Mouse (Mus musculus): ENCODE measurements around the gene Mtss1l. TPM values are rescaled to one million over a fixed set of nuclear protein-coding genes. Genes with fewer than 3 reads are reported as not detected.
"Not testable (repeated sequence)": the region's sequence is repeated elsewhere in the genome, so short reads cannot be mapped to it uniquely, and the experiment has no call there.

Gene Mtss1l
- polyA plus RNA-seq, 1 experiment: 161 TPM

- no peak overlapping the region for H3K4me3 ChIP-seq (ENCODE audit: insufficient read depth, low read length)
- H3K4me1 ChIP-seq (ENCODE audit: control insufficient read depth, insufficient read depth, low read length): no peaks in the 10 kb centered on the region
- no peak overlapping the region for H3K27ac ChIP-seq (ENCODE audit: insufficient read depth, low read length)
- TF ChIP-seq POLR2A (IDR thresholded peaks at IDR 0.05; ENCODE audit: extremely low read depth, insufficient read depth, low read length) (no peak), CTCF (IDR thresholded peaks at IDR 0.05; ENCODE audit: extremely low read depth, insufficient read depth, low read length) (no peak)
These were observed 46.0 kb downstream of the Mtss1l start for GRCm38 (mm10) chr8:110767261-110767660.

GRCm38 (mm10) chr8:110772452-110772851, 51.2 kb downstream of the Mtss1l start:
- no peak overlapping the region for H3K27ac ChIP-seq (ENCODE audit: insufficient read depth, low read length)

GRCm38 (mm10) chr8:110774047-110774446, 52.8 kb downstream of the Mtss1l start:
- TF ChIP-seq POLR2A (IDR thresholded peaks at IDR 0.05; ENCODE audit: extremely low read depth, insufficient read depth, low read length) (no peak), CTCF (IDR thresholded peaks at IDR 0.05; ENCODE audit: extremely low read depth, insufficient read depth, low read length) (no peak)
- peaks cover 3% of the 10 kb centered on the region; the same call in 1 of the 2 replicates for H3K4me1 ChIP-seq (ENCODE audit: control insufficient read depth, insufficient read depth, low read length)
- H3K4me3 ChIP-seq (ENCODE audit: insufficient read depth, low read length): no peak overlapping the region
- H3K27ac ChIP-seq (ENCODE audit: insufficient read depth, low read length): no peak overlapping the region

More at GRCm38 (mm10) chr8:110772452-110772851, 51.2 kb downstream of the Mtss1l start:
- Histone ChIP-seq H3K4me3 (ENCODE audit: insufficient read depth, low read length) (no peak overlapping the region), H3K4me1 (ENCODE audit: control insufficient read depth, insufficient read depth, low read length) (peaks cover 3% of the 10 kb centered on the region; the same call in 1 of the 2 replicates)
- TF ChIP-seq POLR2A (IDR thresholded peaks at IDR 0.05; ENCODE audit: extremely low read depth, insufficient read depth, low read length) (no peak), CTCF (IDR thresholded peaks at IDR 0.05; ENCODE audit: extremely low read depth, insufficient read depth, low read length) (no peak)

GRCm38 (mm10) chr8:110774725-110775124, 53.4 kb downstream of the Mtss1l start:
- TF ChIP-seq CTCF (IDR thresholded peaks at IDR 0.05; ENCODE audit: extremely low read depth, insufficient read depth, low read length) (no peak), POLR2A (IDR thresholded peaks at IDR 0.05; ENCODE audit: extremely low read depth, insufficient read depth, low read length) (no peak)
- Histone ChIP-seq H3K4me1 (ENCODE audit: control insufficient read depth, insufficient read depth, low read length) (peaks cover 3% of the 10 kb centered on the region; the same call in 1 of the 2 replicates), H3K4me3 (ENCODE audit: insufficient read depth, low read length) (no peak overlapping the region), H3K27ac (ENCODE audit: insufficient read depth, low read length) (no peak overlapping the region)

- Histone ChIP-seq H3K4me1 (ENCODE audit: control insufficient read depth, insufficient read depth, low read length) (peaks cover 3% of the 10 kb centered on the region; the same call in 1 of the 2 replicates), H3K4me3 (ENCODE audit: insufficient read depth, low read length) (no peak overlapping the region), H3K27ac (ENCODE audit: insufficient read depth, low read length) (no peak overlapping the region)
- TF ChIP-seq CTCF (IDR thresholded peaks at IDR 0.05; ENCODE audit: extremely low read depth, insufficient read depth, low read length) (no peak), POLR2A (IDR thresholded peaks at IDR 0.05; ENCODE audit: extremely low read depth, insufficient read depth, low read length) (no peak)
These were observed 54.0 kb downstream of the Mtss1l start for GRCm38 (mm10) chr8:110775316-110775715.

GRCm38 (mm10) chr8:110775721-110776120, 54.4 kb downstream of the Mtss1l start:
- Histone ChIP-seq H3K4me3 (ENCODE audit: insufficient read depth, low read length) (no peak overlapping the region), H3K4me1 (ENCODE audit: control insufficient read depth, insufficient read depth, low read length) (peaks cover 3% of the 10 kb centered on the region; the same call in 1 of the 2 replicates), H3K27ac (ENCODE audit: insufficient read depth, low read length) (no peak overlapping the region)
- TF ChIP-seq CTCF (IDR thresholded peaks at IDR 0.05; ENCODE audit: extremely low read depth, insufficient read depth, low read length) (no peak), POLR2A (IDR thresholded peaks at IDR 0.05; ENCODE audit: extremely low read depth, insufficient read depth, low read length) (no peak)

- Histone ChIP-seq H3K27ac (ENCODE audit: insufficient read depth, low read length) (no peak overlapping the region), H3K4me3 (ENCODE audit: insufficient read depth, low read length) (no peak overlapping the region), H3K4me1 (ENCODE audit: control insufficient read depth, insufficient read depth, low read length) (peaks cover 3% of the 10 kb centered on the region; the same call in 1 of the 2 replicates)
- TF ChIP-seq CTCF (IDR thresholded peaks at IDR 0.05; ENCODE audit: extremely low read depth, insufficient read depth, low read length) (no peak), POLR2A (IDR thresholded peaks at IDR 0.05; ENCODE audit: extremely low read depth, insufficient read depth, low read length) (no peak)
These were observed 55.1 kb downstream of the Mtss1l start for GRCm38 (mm10) chr8:110776335-110776734.

- no peak overlapping the region for H3K27ac ChIP-seq (ENCODE audit: insufficient read depth, low read length)
- TF ChIP-seq CTCF (IDR thresholded peaks at IDR 0.05; ENCODE audit: extremely low read depth, insufficient read depth, low read length): no peak
- no peak for TF ChIP-seq POLR2A (IDR thresholded peaks at IDR 0.05; ENCODE audit: extremely low read depth, insufficient read depth, low read length)
- H3K4me3 ChIP-seq (ENCODE audit: insufficient read depth, low read length): no peak overlapping the region
- H3K4me1 ChIP-seq (ENCODE audit: control insufficient read depth, insufficient read depth, low read length): no peaks in the 10 kb centered on the region
These were observed 58.8 kb downstream of the Mtss1l start for GRCm38 (mm10) chr8:110779924-110780718.

GRCm38 (mm10) chr8:110785366-110785765, 64.1 kb downstream of the Mtss1l start:
- Histone ChIP-seq H3K27ac (ENCODE audit: insufficient read depth, low read length) (no peak overlapping the region), H3K4me1 (ENCODE audit: control insufficient read depth, insufficient read depth, low read length) (no peaks in the 10 kb centered on the region), H3K4me3 (ENCODE audit: insufficient read depth, low read length) (no peak overlapping the region)
- TF ChIP-seq CTCF (IDR thresholded peaks at IDR 0.05; ENCODE audit: extremely low read depth, insufficient read depth, low read length): no peak
- no peak for TF ChIP-seq POLR2A (IDR thresholded peaks at IDR 0.05; ENCODE audit: extremely low read depth, insufficient read depth, low read length)

GRCm38 (mm10) chr8:110786501-110786900, 65.2 kb downstream of the Mtss1l start:
- not testable (repeated sequence) for H3K4me3 ChIP-seq (ENCODE audit: insufficient read depth, low read length); H3K4me1 ChIP-seq (ENCODE audit: control insufficient read depth, insufficient read depth, low read length)

More at GRCm38 (mm10) chr8:110786501-110786900, 65.2 kb downstream of the Mtss1l start:
- H3K27ac ChIP-seq (ENCODE audit: insufficient read depth, low read length): not testable (repeated sequence)
